Mouse (Mus musculus) T-cell, adult 2 months (primary cell): Measurements from ENCODE around the gene Gm5114.
A peak's percentile ranks its signal among the peaks of the same experiment; 100 is the strongest.
"Not testable (repeated sequence)": the region's sequence is repeated elsewhere in the genome, so short reads cannot be mapped to it uniquely, and the experiment has no call there.

Experiments
- DNase-seq: peaks from one replicate; pipeline ENCODE4 v3.0.0; 2022; ENCODE audit warnings: low spot score

Gm5114 gene

GRCm38 (mm10) chr7:39413060-39413459 is at the start of gene Gm5114:
Gm5114 (minus strand) TSS chr7:39413160.
- DNase-seq: not testable (repeated sequence)

GRCm38 (mm10) chr7:39455806-39456205 is 42.8 kb upstream of the Gm5114 start:
- DNase-seq: no peak

DNA sequence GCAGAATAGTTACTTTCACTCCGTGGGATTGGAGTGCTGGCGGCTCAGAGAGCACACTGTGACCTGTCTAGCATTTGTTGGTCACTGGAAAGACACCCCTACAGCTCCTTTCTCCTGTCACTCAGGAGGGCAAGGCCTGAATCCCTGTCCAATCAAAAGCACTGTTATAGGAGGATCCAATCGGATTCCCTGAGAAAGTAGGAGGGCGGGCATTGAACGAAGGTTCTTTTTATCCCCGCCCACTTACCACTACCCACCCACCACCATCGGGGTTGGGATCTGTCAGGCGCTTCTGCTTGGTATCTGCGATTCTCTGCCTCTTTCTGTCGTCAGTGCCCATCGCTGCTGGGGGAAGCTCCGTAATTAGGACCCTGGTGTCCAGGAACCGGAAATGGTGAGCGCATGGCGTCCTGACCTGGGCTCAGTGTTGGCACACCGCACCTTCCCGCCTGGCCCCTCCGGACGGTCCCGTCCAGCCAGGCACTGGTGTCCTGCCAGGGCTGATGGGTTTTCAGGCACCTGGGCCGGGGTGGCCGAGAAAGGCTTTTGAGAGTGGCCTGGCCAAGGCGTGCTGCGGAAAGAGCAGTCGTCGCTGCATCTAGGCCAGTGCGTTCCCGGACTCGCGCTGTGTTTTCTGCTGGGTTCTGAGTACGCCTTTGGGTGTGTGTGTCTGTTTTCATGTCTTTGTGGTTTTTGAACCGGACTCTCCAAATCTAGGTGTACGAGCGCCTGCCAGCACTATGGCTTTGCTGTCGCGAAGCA is 36.5 kb upstream of the Gm5114 start:
- peak; percentile 33 for DNase-seq

DNA sequence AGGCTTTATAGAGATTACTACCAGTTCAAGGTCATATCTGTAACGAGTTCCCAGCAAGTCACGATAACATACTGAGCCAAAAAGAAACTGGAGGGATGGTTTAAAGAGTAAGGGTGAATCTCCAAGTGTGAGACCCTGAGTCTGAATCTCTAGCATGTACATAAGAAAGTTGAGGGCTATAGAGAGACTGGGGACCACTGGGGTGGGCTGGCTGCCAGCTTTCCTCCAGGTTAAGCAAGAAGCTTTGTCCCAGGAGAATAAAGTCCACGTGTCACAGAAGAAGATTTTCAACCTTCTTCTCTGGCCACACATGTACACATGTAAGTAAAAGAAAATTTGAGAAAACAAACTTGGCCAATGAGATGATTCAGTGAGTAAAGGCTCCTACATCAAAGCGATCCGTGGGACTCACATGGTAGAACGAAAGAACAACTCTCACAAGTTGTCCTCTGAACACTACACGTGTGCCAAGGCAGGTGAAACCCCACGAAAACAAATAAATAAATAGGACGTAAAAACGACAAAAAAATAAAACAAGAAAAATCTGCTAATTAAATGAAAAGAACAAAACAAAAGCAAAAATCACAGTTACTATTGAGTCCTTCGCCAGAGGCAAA is 35.8 kb upstream of the Gm5114 start:
- no peak for DNase-seq

- DNase-seq: no peak
Observed at GRCm38 (mm10) chr7:39441237-39441636, 28.3 kb upstream of the Gm5114 start.

DNA sequence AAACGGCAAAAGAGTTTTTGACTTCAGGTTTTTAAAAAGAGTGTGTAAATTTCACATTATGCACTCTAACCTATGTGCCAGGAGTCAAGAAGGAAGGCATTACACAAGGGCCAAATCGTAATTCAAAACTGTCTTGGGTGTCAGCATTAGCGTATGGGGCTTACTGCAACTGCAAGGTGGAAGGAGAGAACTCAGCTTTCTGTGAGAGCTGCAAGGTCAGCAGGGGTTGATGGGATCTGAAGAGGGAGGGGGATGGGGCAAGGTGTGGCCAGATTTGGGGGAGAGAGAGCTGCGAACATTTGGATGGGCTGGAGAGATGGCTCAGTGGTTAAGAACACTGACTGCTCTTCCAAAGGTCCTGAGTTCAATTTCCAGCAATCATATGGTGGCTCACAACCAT is 27.4 kb upstream of the Gm5114 start:
- DNase-seq: no peak
